Mouse (Mus musculus) embryonic facial prominence, embryonic 12.5 days (tissue): ENCODE measurements around the gene Zswim5. TPM values are rescaled to one million over a fixed set of nuclear protein-coding genes. Genes with fewer than 3 reads are reported as not detected.
A peak's percentile ranks its signal among the peaks of the same experiment; 100 is the strongest.

Source experiments
- ATAC-seq: fragments of 200-750 bp; cut with Nextera tagmentation; 2 replicates; pipeline ENCODE4 v1.8.0; 2017; ENCODE audit not compliant: insufficient number of reproducible peaks, insufficient read depth, low FRiP score, low TSS enrichment
- H3K27ac ChIP-seq: fragments of 300-500 bp; sonication (generic); 2 replicates; pipeline ENCODE4 v1.5.1; 2016; ENCODE audit warnings: mild to moderate bottlenecking
- H3K27me3 ChIP-seq: fragments of 300-500 bp; sonication (generic); 2 replicates; pipeline ENCODE4 v1.6.1; 2016; ENCODE audit warnings: mild to moderate bottlenecking, moderate library complexity
- H3K36me3 ChIP-seq: fragments of 300-500 bp; sonication (generic); 2 replicates; pipeline ENCODE4 v1.6.1; 2016; ENCODE audit warnings: mild to moderate bottlenecking
- H3K4me1 ChIP-seq: fragments of 300-500 bp; sonication (generic); 2 replicates; pipeline ENCODE4 v1.6.1; 2016
- H3K4me2 ChIP-seq: fragments of 300-500 bp; sonication (generic); replicated peaks from 2 replicates; pipeline ENCODE4 v1.6.1; 2016; ENCODE audit warnings: mild to moderate bottlenecking, moderate library complexity
- H3K4me3 ChIP-seq: fragments of 300-500 bp; sonication (generic); 2 replicates; pipeline ENCODE4 v1.5.1; 2016; ENCODE audit warnings: mild to moderate bottlenecking
- H3K9ac ChIP-seq: fragments of 300-500 bp; sonication (generic); 2 replicates; pipeline ENCODE4 v1.6.1; 2016; ENCODE audit warnings: mild to moderate bottlenecking, moderate library complexity
- H3K9me3 ChIP-seq: fragments of 300-500 bp; sonication (generic); 2 replicates; pipeline ENCODE4 v1.6.1; 2016; ENCODE audit warnings: mild to moderate bottlenecking, moderate library complexity
- WGBS: fragments of 180-500 bp; shearing (Covaris S2); methylation state at CpG from one replicate; pipeline ENCODE4 v1.1.7; 2016; 5-methylcytosine and 5-hydroxymethylcytosine counted together
- polyA plus RNA-seq: library from polyadenylated mRNA; unstranded; fragments of >200 nt; fragmentation: Nextera tagmentation; extraction: Ambion mirVana; gene quantifications from 2 replicates; pipeline ENCODE4 v1.2.1, GENCODE M21; 2016

The Zswim5 gene
- polyA plus RNA-seq, 1 experiment from 2014 or later: 1.5 TPM

GRCm38 (mm10) chr4:116993672-116994621 is 116.8 kb downstream of the Zswim5 start, which contains the start of gene Urod:
Urod (minus strand) TSS chr4:116994413.
- Histone ChIP-seq H3K9ac (peak within 1 kb of the TSS; percentile 83), H3K27ac (peak within 1 kb of the TSS; percentile 75), H3K4me2 (peak within 1 kb of the TSS; percentile 99), H3K4me1 (peaks cover 19% of the 10 kb centered on the region), H3K4me3 (peak within 1 kb of the TSS; percentile 97), H3K36me3 (no peaks in the 10 kb centered on the region; the same call in 1 of the 2 replicates), H3K27me3 (no peaks in the 10 kb centered on the region), H3K9me3 (no peaks in the 10 kb centered on the region)
- WGBS: 2% methylated on average over 38 of the region's 38 CpGs
- ATAC-seq: peak; percentile 81

GRCm38 (mm10) chr4:116995131-116995797 is 118.1 kb downstream of the Zswim5 start, which contains the start of gene Hectd3:
Hectd3 (plus strand) TSS chr4:116995317.
- peak within 1 kb of the TSS; percentile 97 for H3K4me3 ChIP-seq
- peak within 1 kb of the TSS; percentile 99 for H3K4me2 ChIP-seq
- ATAC-seq: no peak; the same call in 1 of the 2 replicates
- no peaks in the 10 kb centered on the region for H3K9me3 ChIP-seq
- peak within 1 kb of the TSS; percentile 83 for H3K9ac ChIP-seq
- under 1% methylated on average over 58 of the region's 58 CpGs for WGBS
- H3K36me3 ChIP-seq: peaks cover 8% of the 10 kb centered on the region; the same call in 1 of the 2 replicates
- H3K27ac ChIP-seq: peak within 1 kb of the TSS; percentile 75
- H3K4me1 ChIP-seq: peaks cover 19% of the 10 kb centered on the region
- no peaks in the 10 kb centered on the region for H3K27me3 ChIP-seq

GRCm38 (mm10) chr4:116995798-116996135 is 118.6 kb downstream of the Zswim5 start:
- H3K9me3 ChIP-seq: no peaks in the 10 kb centered on the region
- peak overlapping the region; percentile 97 for H3K4me3 ChIP-seq
- no peak for ATAC-seq
- peaks cover 19% of the 10 kb centered on the region for H3K4me1 ChIP-seq
- H3K36me3 ChIP-seq: peaks cover 9% of the 10 kb centered on the region; the same call in 1 of the 2 replicates
- peak overlapping the region; percentile 99 for H3K4me2 ChIP-seq
- H3K27me3 ChIP-seq: no peaks in the 10 kb centered on the region
- peak overlapping the region; percentile 75; the same call in 1 of the 2 replicates for H3K27ac ChIP-seq
- H3K9ac ChIP-seq: peak overlapping the region; percentile 83
- WGBS: under 1% methylated on average over 16 of the region's 16 CpGs

- Histone ChIP-seq H3K4me2 (no peak overlapping the region), H3K4me3 (no peak overlapping the region), H3K27ac (no peak overlapping the region), H3K27me3 (no peaks in the 10 kb centered on the region), H3K9me3 (no peaks in the 10 kb centered on the region), H3K9ac (no peak overlapping the region), H3K4me1 (peaks cover 19% of the 10 kb centered on the region), H3K36me3 (peaks cover 18% of the 10 kb centered on the region; the same call in 1 of the 2 replicates)
- ATAC-seq: no peak
- WGBS: 88% methylated on average over 17 of the region's 17 CpGs
Measured at GRCm38 (mm10) chr4:116999513-117000154, 122.5 kb downstream of the Zswim5 start.

- WGBS: 89% methylated on average over 16 of the region's 16 CpGs
- no peak overlapping the region for H3K27ac ChIP-seq
- no peak for ATAC-seq
- H3K4me1 ChIP-seq: peaks cover 8% of the 10 kb centered on the region
- H3K4me2 ChIP-seq: no peak overlapping the region
- no peaks in the 10 kb centered on the region for H3K27me3 ChIP-seq
- no peaks in the 10 kb centered on the region for H3K9me3 ChIP-seq
- H3K36me3 ChIP-seq: peaks cover 18% of the 10 kb centered on the region; the same call in 1 of the 2 replicates
- H3K9ac ChIP-seq: no peak overlapping the region
- no peak overlapping the region for H3K4me3 ChIP-seq
Measured at GRCm38 (mm10) chr4:117001957-117002356, 124.8 kb downstream of the Zswim5 start.

- Histone ChIP-seq H3K9ac (peak overlapping the region; percentile 25; the same call in 1 of the 2 replicates), H3K4me3 (no peak overlapping the region), H3K9me3 (no peaks in the 10 kb centered on the region), H3K27me3 (no peaks in the 10 kb centered on the region), H3K4me2 (no peak overlapping the region; the same call in 1 of the 2 replicates), H3K4me1 (peaks cover 8% of the 10 kb centered on the region), H3K36me3 (peaks cover 18% of the 10 kb centered on the region; the same call in 1 of the 2 replicates), H3K27ac (no peak overlapping the region)
- WGBS: 57% methylated on average over 38 of the region's 38 CpGs
- ATAC-seq: peak; percentile 52; the same call in 1 of the 2 replicates
Measured at GRCm38 (mm10) chr4:117002543-117003521, 125.7 kb downstream of the Zswim5 start.

- H3K27ac ChIP-seq: no peak overlapping the region
- no peak overlapping the region for H3K4me3 ChIP-seq
- ATAC-seq: no peak
- no peaks in the 10 kb centered on the region for H3K27me3 ChIP-seq
- peaks cover 8% of the 10 kb centered on the region for H3K4me1 ChIP-seq
- H3K9me3 ChIP-seq: no peaks in the 10 kb centered on the region
- H3K9ac ChIP-seq: no peak overlapping the region
- peaks cover 16% of the 10 kb centered on the region; the same call in 1 of the 2 replicates for H3K36me3 ChIP-seq
- WGBS: 88% methylated on average over 4 of the region's 4 CpGs
- no peak overlapping the region for H3K4me2 ChIP-seq
Measured at GRCm38 (mm10) chr4:117004649-117005048, 127.5 kb downstream of the Zswim5 start.

- 72% methylated on average over 7 of the region's 7 CpGs for WGBS
Measured at GRCm38 (mm10) chr4:117005611-117006400, 128.6 kb downstream of the Zswim5 start.

GRCm38 (mm10) chr4:117007058-117007457 is 129.9 kb downstream of the Zswim5 start:
- no peak overlapping the region for H3K27ac ChIP-seq
- no peak for ATAC-seq
- H3K9ac ChIP-seq: no peak overlapping the region
- 79% methylated on average over 3 of the region's 3 CpGs for WGBS
- no peaks in the 10 kb centered on the region for H3K27me3 ChIP-seq
- H3K9me3 ChIP-seq: no peaks in the 10 kb centered on the region
- peaks cover 8% of the 10 kb centered on the region for H3K4me1 ChIP-seq
- H3K4me2 ChIP-seq: no peak overlapping the region
- H3K36me3 ChIP-seq: peaks cover 3% of the 10 kb centered on the region; the same call in 1 of the 2 replicates
- no peak overlapping the region for H3K4me3 ChIP-seq

More at GRCm38 (mm10) chr4:117005611-117006400, 128.6 kb downstream of the Zswim5 start:
- Histone ChIP-seq H3K9me3 (no peaks in the 10 kb centered on the region), H3K4me1 (peaks cover 8% of the 10 kb centered on the region), H3K27me3 (no peaks in the 10 kb centered on the region), H3K9ac (no peak overlapping the region), H3K4me2 (no peak overlapping the region), H3K4me3 (no peak overlapping the region), H3K27ac (no peak overlapping the region), H3K36me3 (peaks cover 9% of the 10 kb centered on the region; the same call in 1 of the 2 replicates)
- no peak for ATAC-seq

- Histone ChIP-seq H3K4me2 (no peak overlapping the region), H3K36me3 (no peaks in the 10 kb centered on the region), H3K27ac (no peak overlapping the region), H3K9me3 (no peaks in the 10 kb centered on the region), H3K4me3 (no peak overlapping the region), H3K27me3 (no peaks in the 10 kb centered on the region), H3K9ac (no peak overlapping the region), H3K4me1 (no peaks in the 10 kb centered on the region)
- ATAC-seq: no peak
- 83% methylated on average over 5 of the region's 5 CpGs for WGBS
Measured at GRCm38 (mm10) chr4:117010231-117010630, 133.1 kb downstream of the Zswim5 start.
